Mouse (Mus musculus) ovary, postnatal 14 days (tissue): ENCODE data around the gene 1700122O11Rik.

ENCODE experiments used
- DNase-seq: peaks from one replicate; pipeline ENCODE4 v3.0.0; 2022; ENCODE audit warnings: low spot score

Gene 1700122O11Rik

DNA sequence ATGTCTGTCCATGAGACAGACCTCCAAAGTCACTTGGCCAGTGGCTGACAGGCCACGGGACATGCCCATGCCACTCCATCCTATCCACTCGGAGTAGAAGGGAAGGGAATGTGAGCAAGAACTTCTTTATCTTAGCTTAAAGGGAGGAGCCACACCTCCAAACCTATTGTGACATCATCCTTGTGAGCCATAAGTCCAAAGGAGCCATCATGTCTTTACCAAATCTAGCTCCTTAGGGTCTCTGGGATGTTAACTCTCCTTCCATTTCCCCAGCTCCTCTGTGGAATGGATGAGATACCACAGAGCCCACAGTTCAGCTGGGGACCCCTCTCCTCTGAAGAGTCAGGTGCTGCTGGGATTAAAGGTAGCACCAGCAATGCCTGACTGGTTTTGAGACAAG lies at the start of gene 1700122O11Rik:
TSS of gene 1700122O11Rik (minus strand) at position 101 of the 400 bp plus-strand sequence.
- no peak for DNase-seq

DNA sequence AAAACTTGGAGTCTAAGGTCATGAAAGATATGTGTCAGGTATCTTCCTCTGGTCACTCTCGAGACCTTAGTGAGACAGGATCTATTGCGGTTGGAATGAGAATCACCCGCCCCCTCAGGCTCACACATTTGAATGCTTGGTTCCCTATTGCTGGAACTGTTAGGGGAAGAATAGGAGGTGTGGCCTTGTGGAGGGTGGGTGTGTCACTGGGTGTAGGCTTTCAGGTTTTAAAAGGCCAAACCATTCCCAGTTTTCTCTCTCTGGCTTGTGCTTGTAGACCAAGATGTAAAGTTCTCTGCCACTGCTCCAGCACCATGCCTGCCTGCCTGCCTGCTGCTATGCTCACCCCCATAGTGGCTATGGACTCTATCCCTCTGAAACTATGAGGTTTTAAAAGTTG lies 42.5 kb upstream of the 1700122O11Rik start:
- no peak for DNase-seq

DNA sequence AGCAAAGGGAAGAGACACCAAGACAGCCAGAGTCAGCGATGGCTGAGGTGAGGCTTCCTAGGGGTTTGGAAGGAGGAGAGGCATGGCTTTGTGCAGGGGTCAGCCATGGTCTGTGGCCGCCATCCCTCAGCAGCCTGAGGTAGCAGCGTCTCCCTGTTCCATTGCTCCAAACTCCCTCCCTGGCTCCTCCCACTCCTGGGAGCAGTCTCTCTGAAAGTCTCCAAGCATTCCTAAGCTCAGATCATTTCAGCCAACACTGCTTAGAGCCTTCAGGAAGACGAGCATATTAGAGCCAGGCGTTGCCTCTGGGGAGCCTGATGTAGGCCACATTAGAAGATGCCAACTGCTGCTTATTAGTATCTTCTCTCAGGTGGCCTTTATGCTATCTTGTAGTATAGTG lies 29.6 kb upstream of the 1700122O11Rik start:
- DNase-seq = no peak

- no peak for DNase-seq
Observed at GRCm38 (mm10) chr17:48067083-48067614, 29.1 kb upstream of the 1700122O11Rik start.

GRCm38 (mm10) chr17:48065081-48065501 lies 27.0 kb upstream of the 1700122O11Rik start:
- DNase-seq = no peak

GRCm38 (mm10) chr17:48064196-48064843 lies 26.2 kb upstream of the 1700122O11Rik start:
- DNase-seq = no peak

DNA sequence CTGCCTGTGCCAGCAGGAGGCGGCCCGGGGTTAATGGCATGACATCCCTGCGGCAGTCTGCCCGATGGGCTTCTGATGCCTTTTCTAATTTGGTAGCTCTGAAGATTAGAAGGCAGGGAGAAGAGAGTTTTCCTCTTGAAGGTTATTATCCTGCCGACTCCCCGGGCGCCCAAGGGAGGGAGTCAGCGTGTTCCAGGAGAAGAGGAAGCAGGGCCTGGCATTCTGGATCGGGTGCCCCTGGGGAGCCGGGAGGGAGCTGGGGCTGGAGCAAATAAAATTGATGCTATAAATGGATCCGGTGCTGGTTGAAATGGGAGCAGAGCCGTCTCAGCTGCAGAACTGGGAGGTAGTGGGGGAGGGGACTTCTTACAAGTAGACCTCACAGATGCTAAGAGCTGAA lies 19.3 kb upstream of the 1700122O11Rik start:
- no peak for DNase-seq

DNA sequence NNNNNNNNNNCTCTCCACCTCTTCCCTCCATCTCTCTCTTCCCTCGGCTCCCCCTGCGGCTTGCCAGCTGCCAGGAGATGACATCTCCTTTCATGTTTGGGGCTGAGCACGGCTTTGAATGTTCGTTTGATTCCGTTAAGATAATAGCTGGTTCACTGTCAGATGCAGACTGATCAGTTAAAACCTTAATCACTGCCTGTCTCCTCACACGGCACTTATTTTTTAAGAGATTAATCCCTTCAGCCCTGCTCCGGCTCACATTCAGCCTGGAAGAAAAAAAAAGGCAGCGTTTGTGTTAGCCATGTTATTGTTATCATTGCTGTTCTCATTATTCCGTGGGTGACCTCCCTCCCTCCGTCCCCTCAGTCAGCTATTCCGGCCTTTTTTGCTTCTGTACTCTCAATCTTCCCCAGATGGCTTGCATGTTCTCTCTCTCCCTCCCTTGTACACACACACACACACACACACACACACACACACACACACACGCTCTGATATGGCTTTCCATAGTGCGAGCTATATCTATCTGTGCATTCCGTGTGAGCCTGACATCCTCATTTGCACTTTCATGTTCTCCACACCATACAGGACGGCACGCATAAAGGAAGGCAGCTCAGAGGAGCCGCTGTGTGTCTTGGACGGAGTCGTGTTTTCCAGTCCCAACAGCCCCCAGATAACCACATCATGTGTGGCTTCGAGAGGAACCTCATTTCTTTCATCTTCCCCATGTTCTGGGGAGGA lies 17.2 kb upstream of the 1700122O11Rik start:
- DNase-seq = no peak

DNA sequence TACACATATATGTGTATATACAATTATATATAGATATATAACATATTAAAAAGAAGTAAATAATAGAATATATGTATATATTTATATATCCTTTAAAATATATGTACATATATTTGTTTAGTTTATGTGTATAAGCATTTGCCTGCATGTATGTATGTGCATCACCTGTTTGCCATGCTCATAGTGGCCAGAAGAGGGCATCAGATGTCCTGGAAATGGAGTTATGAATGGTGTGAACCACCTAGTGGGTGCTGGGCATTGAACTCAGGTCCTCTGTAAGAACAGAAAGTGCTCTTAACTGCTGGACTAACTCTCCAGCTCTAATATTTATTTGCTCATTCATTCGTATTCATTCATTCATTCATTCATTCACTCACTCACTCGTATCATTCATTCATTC lies 15.6 kb upstream of the 1700122O11Rik start:
- no peak for DNase-seq

GRCm38 (mm10) chr17:48052338-48053067 lies 14.4 kb upstream of the 1700122O11Rik start:
- no peak for DNase-seq

- DNase-seq = no peak
Observed at GRCm38 (mm10) chr17:48051638-48052337, 13.7 kb upstream of the 1700122O11Rik start.

DNA sequence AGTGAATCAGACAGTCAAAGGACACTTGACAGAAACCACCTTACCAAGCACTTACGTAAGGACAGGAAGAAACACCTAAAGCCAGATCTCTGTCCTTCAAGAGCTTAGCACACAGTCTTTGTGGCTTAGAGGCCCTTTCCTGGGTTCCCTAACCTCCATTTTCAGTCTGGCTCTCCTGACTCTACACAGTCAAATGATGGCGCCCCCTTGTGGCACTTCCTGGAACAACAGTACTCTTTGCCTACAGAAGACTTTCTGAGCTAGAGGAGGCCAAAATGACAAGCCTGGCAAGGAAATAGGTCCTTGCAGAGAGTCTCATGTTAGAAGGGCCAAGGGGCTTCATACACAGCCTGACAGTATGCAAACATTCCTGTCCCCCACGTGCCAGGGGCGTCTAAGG lies 7.5 kb upstream of the 1700122O11Rik start:
- peak; percentile 84 for DNase-seq

- DNase-seq = no peak
Observed at GRCm38 (mm10) chr17:48043154-48043880, 5.2 kb upstream of the 1700122O11Rik start.

DNA sequence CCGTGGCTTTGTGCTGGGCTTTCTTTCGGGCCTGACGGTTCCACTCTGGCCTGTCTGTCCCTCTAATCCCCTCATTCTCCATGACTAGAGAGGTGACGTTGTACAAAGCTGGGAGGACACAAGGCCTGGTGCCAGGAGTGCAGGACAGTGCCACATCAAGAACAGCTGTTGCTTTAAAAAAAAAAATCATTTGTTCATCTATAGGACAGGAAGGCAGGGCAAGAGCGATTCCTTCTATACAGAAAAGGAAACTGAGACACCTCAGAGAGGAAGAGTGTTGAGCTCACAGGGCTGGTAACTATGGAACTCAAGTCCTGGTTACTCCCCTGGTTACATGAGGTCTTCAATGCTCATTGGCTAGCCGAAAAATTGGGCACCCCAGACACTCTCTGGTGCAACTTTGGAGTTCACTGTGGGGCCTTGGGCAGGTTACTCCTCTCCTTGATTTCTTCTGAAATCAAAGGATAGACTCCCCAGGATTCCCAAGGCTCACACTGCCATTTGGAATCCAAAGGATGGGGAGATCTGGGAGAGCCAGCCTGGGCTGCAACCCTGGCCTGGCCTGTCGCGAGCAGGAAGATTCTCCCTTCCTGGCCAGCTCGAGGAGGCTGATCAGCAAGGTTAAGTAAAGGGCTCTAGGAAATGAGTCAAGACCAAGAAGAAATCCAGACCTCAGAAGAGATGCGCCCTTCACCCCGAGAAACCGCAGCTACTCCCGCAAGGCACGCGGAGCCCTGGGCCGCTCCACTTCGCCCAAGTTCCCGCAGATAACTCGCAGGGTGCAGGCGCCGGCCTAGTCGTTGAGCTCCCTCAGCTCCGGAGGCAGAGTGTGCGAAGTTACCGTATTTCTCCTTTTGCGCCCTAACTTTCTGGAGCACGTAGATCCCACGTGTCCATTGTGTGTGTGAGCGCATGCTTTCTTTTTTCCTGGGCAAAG lies 3.5 kb upstream of the 1700122O11Rik start:
- peak; percentile 32 for DNase-seq

DNA sequence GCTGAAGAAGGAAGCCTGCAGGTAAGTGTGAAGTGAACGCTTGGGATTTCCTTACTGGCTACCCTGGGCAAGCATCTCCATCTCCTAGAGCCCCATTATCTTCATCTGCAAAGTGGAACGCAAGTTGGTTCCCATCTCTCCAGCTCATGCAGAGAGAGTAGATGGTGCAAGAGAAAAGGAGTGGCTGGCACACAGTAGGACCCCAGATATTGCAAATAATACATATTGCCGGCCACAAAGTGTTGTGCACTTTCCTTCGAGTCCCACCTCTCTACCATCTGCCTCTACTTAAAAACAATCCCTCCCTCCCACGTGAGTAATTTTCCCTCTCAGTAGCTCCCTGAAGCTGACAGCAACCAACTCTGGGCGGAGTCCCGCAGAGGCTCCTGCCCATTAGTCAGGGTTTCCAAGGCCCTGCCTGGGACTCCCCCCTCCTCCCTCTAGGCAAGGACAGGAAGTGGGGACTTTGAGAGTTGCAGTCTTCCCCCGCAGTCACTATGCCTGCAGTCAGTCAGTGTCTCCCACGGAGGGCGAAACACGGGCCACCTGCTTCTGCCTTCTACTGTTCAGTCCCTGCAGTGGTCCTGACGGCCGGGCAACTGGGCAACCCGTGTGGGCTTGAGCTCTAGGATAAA lies 1.3 kb upstream of the 1700122O11Rik start:
- peak; percentile 28 for DNase-seq

DNA sequence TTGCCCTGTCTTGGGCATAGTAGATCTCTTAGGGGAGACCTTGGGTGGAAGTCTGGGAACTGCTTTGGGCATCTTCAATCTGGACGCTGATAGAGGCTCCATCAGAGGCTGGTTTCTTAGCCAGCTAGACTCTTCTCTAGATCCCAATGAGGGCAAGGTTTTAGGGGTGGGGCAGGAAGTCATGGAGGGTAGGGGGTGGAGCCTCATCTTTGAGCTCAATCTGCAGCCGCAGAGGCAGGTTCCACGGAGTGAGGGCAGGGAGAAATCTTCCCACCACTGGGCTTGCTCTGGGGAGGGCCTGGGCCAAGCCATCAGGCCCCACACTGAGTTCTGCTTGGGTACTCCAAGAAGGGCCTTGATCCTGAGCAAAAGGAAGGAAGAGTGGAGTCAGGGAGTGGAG lies 1.2 kb downstream of the 1700122O11Rik start:
- DNase-seq = no peak

- DNase-seq = no peak
Observed at GRCm38 (mm10) chr17:48031521-48032430, 6.3 kb downstream of the 1700122O11Rik start.

GRCm38 (mm10) chr17:48029241-48029640 lies 8.9 kb downstream of the 1700122O11Rik start:
- peak; percentile 25 for DNase-seq

DNA sequence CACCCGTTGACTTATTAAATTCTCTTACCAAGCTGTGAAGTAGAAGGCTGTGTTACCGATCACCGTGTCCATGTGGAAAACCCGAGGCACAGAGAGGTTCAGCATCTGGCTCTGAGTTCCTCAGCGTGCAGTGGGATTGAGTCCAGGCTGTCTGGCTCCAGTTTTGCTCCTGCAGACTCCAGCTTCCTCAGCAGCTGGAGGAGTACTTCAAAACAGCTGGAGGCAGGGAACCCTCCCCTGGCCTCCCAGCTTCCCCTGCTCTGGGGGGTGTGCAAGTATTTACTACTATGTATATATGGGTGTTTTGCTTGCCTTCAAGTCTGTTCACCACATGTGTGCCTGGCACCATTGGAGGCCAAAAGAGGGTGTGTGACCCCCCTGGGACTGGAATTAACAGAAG lies 9.8 kb downstream of the 1700122O11Rik start:
- DNase-seq = no peak
